Mouse (Mus musculus): ENCODE results near the gene Slamf8. TPM values are rescaled to one million over a fixed set of nuclear protein-coding genes. Genes with fewer than 3 reads are reported as not detected.

Slamf8 gene
- total RNA-seq, 4 experiments from 2014 or later: not detected

- DNase-seq (ENCODE audit: low spot score in 2 of 2): no peak
These were observed 57.8 kb downstream of the Slamf8 start for GRCm38 (mm10) chr1:172532551-172532950.

Other genes with a start within 250 kb of the Slamf8 start
- gene Kcnj10, start 249.4 kb downstream of the Slamf8 start, total RNA-seq (2022): under 1 TPM in 2 of 4 experiments, not detected in 2; 0.04 to 0.05 TPM
- gene Pigm, start 214.0 kb downstream of the Slamf8 start, total RNA-seq (2022): 1 to 10 TPM; 3.2 to 3.4 (median 3.2) TPM
- gene Slamf9, start 115.2 kb downstream of the Slamf8 start, total RNA-seq (2022): not detected
- under 1 TPM in 1 of 4 experiments, not detected in 3; 0.20 TPM for gene Igsf9, start 108.8 kb downstream of the Slamf8 start, total RNA-seq (2022)
- 10 to 100 TPM in 3 of 4 experiments, 1 to 10 TPM in 1; 9.0 to 14.8 (median 10.9) TPM for gene Tagln2, start 90.5 kb downstream of the Slamf8 start, total RNA-seq (2022)
- gene Cfap45, start 69.8 kb downstream of the Slamf8 start, total RNA-seq (2022): not detected
- gene Vsig8, start 34.6 kb downstream of the Slamf8 start, total RNA-seq (2022): not detected
- gene Fcrl6, start 12.0 kb upstream of the Slamf8 start, total RNA-seq (2022): not detected
- 10 to 100 TPM; 28.1 to 33.7 (median 33.5) TPM for gene Dusp23, start 42.4 kb upstream of the Slamf8 start, total RNA-seq (2022)
- under 1 TPM in 2 of 4 experiments, not detected in 2; 0.15 to 0.22 TPM for gene Crp, start 107.5 kb upstream of the Slamf8 start, total RNA-seq (2022)